In the genomic region with DNA sequence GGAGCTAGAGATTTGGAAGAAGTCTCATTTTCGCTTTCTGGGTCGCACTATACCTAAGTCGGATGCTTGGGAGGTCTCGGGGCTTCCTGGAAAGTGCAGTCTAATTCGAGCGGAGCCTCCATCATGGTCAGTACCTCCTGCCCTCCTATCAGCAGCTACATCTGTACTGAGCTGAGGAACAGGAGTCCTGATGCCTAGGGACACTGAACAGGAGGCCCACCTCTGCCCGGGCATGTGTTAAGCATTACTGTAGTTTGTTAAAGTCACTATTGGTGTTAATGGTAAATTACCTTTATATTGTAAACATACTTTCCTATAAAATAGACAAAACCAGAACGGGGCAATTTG, we compare ENCODE assay signal across 8 mouse cellular contexts. TPM values are rescaled to one million over a fixed set of nuclear protein-coding genes. Genes with fewer than 3 reads are reported as not detected.
DNase-seq lines count a peak whose midpoint lies in the region; ATAC-seq and TF ChIP-seq lines count a peak whose summit lies in the region.

No protein-coding gene starts in this region.

- no peak for DNase-seq in spleen, postnatal 10 days (ENCODE audit: low spot score in 2 of 2)
- no peak for DNase-seq in urinary bladder, adult 2 months (ENCODE audit: low spot score)
- no peak for DNase-seq in gastrocnemius, adult 8-10 months (ENCODE audit: low spot score in 2 of 2)

- H3K36me3 ChIP-seq in megakaryocyte, embryonic 14.5 days (replicated peaks; ENCODE audit: low read length), result peaks cover 22% of the 10 kb centered on the region
- H3K36me3 ChIP-seq in limb, embryonic 12.5 days, result peaks cover 26% of the 10 kb centered on the region

- H3K4me1 ChIP-seq in megakaryocyte, embryonic 14.5 days, result peaks cover 26% of the 10 kb centered on the region
- H3K4me1 ChIP-seq in limb, embryonic 12.5 days (replicated peaks), result peaks cover 13% of the 10 kb centered on the region
- peaks cover 3% of the 10 kb centered on the region; the same call in 1 of the 2 replicates for H3K4me1 ChIP-seq in olfactory bulb, adult 2 months (ENCODE audit: control insufficient read depth, insufficient read depth, low read length)

- under 1% methylated on average over 8 of the region's 8 CpGs for WGBS in limb, embryonic 12.5 days
- 0% methylated on average over 8 of the region's 8 CpGs for WGBS in olfactory bulb, adult 2 months

- H3K4me2 ChIP-seq in limb, embryonic 12.5 days, result peak overlapping the region; percentile 57

- H3K27ac ChIP-seq in limb, embryonic 12.5 days, result peak overlapping the region; percentile 93
- peak overlapping the region; percentile 84 for H3K27ac ChIP-seq in olfactory bulb, adult 2 months (ENCODE audit: insufficient read depth, low read depth, low read length)

- no peaks in the 10 kb centered on the region for H3K9me3 ChIP-seq in megakaryocyte, embryonic 14.5 days
- H3K9me3 ChIP-seq in limb, embryonic 12.5 days, result no peaks in the 10 kb centered on the region

- peak overlapping the region; percentile 98 for H3K4me3 ChIP-seq in megakaryocyte, embryonic 14.5 days (replicated peaks)
- peak overlapping the region; percentile 78 for H3K4me3 ChIP-seq in limb, embryonic 12.5 days (replicated peaks)
- peak overlapping the region; percentile 98 for H3K4me3 ChIP-seq in olfactory bulb, adult 2 months (ENCODE audit: insufficient read depth, low read depth, low read length)

- H3K27me3 ChIP-seq in megakaryocyte, embryonic 14.5 days (replicated peaks), result no peaks in the 10 kb centered on the region
- H3K27me3 ChIP-seq in limb, embryonic 12.5 days, result no peaks in the 10 kb centered on the region

- TF ChIP-seq CTCF in olfactory bulb, adult 2 months (IDR thresholded peaks at IDR 0.05; ENCODE audit: insufficient read depth, low read depth, low read length), result no peak

- TF ChIP-seq POLR2A in olfactory bulb, adult 2 months (IDR thresholded peaks at IDR 0.05; ENCODE audit: insufficient read depth, low read depth, low read length), result no peak

- peak overlapping the region; percentile 89 for H3K9ac ChIP-seq in limb, embryonic 12.5 days (replicated peaks)

- no peak; the same call in 1 of the 2 replicates for ATAC-seq in megakaryocyte, adult 5-6 weeks (ENCODE audit: poor library complexity, severe bottlenecking)
- ATAC-seq in erythroid progenitor cell, adult 5-6 weeks (replicated peaks; ENCODE audit: low FRiP score, poor library complexity, severe bottlenecking), result peak; percentile 83
- ATAC-seq in limb, embryonic 12.5 days (ENCODE audit: insufficient number of reproducible peaks, insufficient read depth, low FRiP score, low TSS enrichment, low read depth), result peak; percentile 84

RNA-seq across cellular contexts. Expression of a gene that starts 0.3 kb away (rescaled TPM):
- polyA plus RNA-seq in megakaryocyte, embryonic 14.5 days (2012; ENCODE audit: insufficient read depth, low replicate concordance), result 4.9 and 8.0 TPM in 2 replicates
- 2.1 and 2.4 TPM in 2 replicates for total RNA-seq in megakaryocyte, adult 5-6 weeks (2015)
- total RNA-seq in megakaryocyte, adult 5-6 weeks (2017), result 2.7 and 4.7 TPM in 2 replicates
- total RNA-seq in erythroid progenitor cell, adult 5-6 weeks (2015; ENCODE audit: low replicate concordance), result 2.2 and 3.4 TPM in 2 replicates
- total RNA-seq in erythroid progenitor cell, adult 5-6 weeks (2017; ENCODE audit: low replicate concordance), result 0.90 and 1.4 TPM in 2 replicates
- polyA plus RNA-seq in limb, embryonic 12.5 days (2016; fragmentation: Nextera tagmentation; extraction: Ambion mirVana), result 24.7 and 26.6 TPM in 2 replicates
- not detected in 2 replicates for polyA plus RNA-seq in olfactory bulb, adult 2 months (2012; ENCODE audit: insufficient read depth, insufficient read length, low replicate concordance, missing spikeins)
- 7.6 and 7.8 TPM in 2 replicates for polyA plus RNA-seq in urinary bladder, adult 2 months (2012; rRNA removed)
- total RNA-seq in gastrocnemius, adult 8-10 months (2022), result 1 to 10 TPM; 2.1 to 2.7 (median 2.2) TPM

RNA-seq across cellular contexts. Expression of a gene that starts 34.9 kb away (rescaled TPM):
- 0.96 TPM in 1 of 2 replicates, not detected in the other for polyA plus RNA-seq in megakaryocyte, embryonic 14.5 days (2012; ENCODE audit: insufficient read depth, low replicate concordance)
- total RNA-seq in megakaryocyte, adult 5-6 weeks (2015), result not detected in 2 replicates
- 0.18 TPM in 1 of 2 replicates, not detected in the other for total RNA-seq in megakaryocyte, adult 5-6 weeks (2017)
- total RNA-seq in erythroid progenitor cell, adult 5-6 weeks (2015; ENCODE audit: low replicate concordance), result not detected in 2 replicates
- not detected in 2 replicates for total RNA-seq in erythroid progenitor cell, adult 5-6 weeks (2017; ENCODE audit: low replicate concordance)
- 22.0 and 25.5 TPM in 2 replicates for polyA plus RNA-seq in limb, embryonic 12.5 days (2016; fragmentation: Nextera tagmentation; extraction: Ambion mirVana)
- polyA plus RNA-seq in olfactory bulb, adult 2 months (2012; ENCODE audit: insufficient read depth, insufficient read length, low replicate concordance, missing spikeins), result not detected in 2 replicates
- polyA plus RNA-seq in urinary bladder, adult 2 months (2012; rRNA removed), result 9.2 and 11.9 TPM in 2 replicates
- total RNA-seq in gastrocnemius, adult 8-10 months (2022), result 1 to 10 TPM; 2.8 to 3.9 (median 3.2) TPM

RNA-seq across cellular contexts. Expression of a gene that starts 36.3 kb away (rescaled TPM):
- polyA plus RNA-seq in megakaryocyte, embryonic 14.5 days (2012; ENCODE audit: insufficient read depth, low replicate concordance), result not detected in 2 replicates
- total RNA-seq in megakaryocyte, adult 5-6 weeks (2015), result not detected in 2 replicates
- not detected in 2 replicates for total RNA-seq in megakaryocyte, adult 5-6 weeks (2017)
- total RNA-seq in erythroid progenitor cell, adult 5-6 weeks (2015; ENCODE audit: low replicate concordance), result not detected in 2 replicates
- not detected in 2 replicates for total RNA-seq in erythroid progenitor cell, adult 5-6 weeks (2017; ENCODE audit: low replicate concordance)
- 0.37 and 0.45 TPM in 2 replicates for polyA plus RNA-seq in limb, embryonic 12.5 days (2016; fragmentation: Nextera tagmentation; extraction: Ambion mirVana)
- not detected in 2 replicates for polyA plus RNA-seq in olfactory bulb, adult 2 months (2012; ENCODE audit: insufficient read depth, insufficient read length, low replicate concordance, missing spikeins)
- 0.04 TPM in 2 replicates for polyA plus RNA-seq in urinary bladder, adult 2 months (2012; rRNA removed)
- total RNA-seq in gastrocnemius, adult 8-10 months (2022), result not detected
